Mouse (Mus musculus): ENCODE data around the gene Gpr108.

- TF ChIP-seq CTCF (conservative IDR thresholded peaks at IDR 0.05; ENCODE audit: insufficient read depth, insufficient read length, low read depth, low read length) (no peak), POLR2A (IDR thresholded peaks at IDR 0.05; ENCODE audit: low read depth, low read length) (no peak)
These were observed 16.0 kb downstream of the Gpr108 start for GRCm38 (mm10) chr17:57232200-57232599.
